Mouse (Mus musculus): Measurements from ENCODE around the gene Tube1. TPM values are rescaled to one million over a fixed set of nuclear protein-coding genes. Genes with fewer than 3 reads are reported as not detected.

Gene Tube1
- total RNA-seq (2021) (1 to 10 TPM in 1 of 2 experiments, under 1 TPM in 1; 0.60 to 1.3 TPM), polyA plus RNA-seq (2012; rRNA removed) (0.79 and 0.80 TPM in 2 replicates)
- long read RNA-seq: 0 reads

DNA sequence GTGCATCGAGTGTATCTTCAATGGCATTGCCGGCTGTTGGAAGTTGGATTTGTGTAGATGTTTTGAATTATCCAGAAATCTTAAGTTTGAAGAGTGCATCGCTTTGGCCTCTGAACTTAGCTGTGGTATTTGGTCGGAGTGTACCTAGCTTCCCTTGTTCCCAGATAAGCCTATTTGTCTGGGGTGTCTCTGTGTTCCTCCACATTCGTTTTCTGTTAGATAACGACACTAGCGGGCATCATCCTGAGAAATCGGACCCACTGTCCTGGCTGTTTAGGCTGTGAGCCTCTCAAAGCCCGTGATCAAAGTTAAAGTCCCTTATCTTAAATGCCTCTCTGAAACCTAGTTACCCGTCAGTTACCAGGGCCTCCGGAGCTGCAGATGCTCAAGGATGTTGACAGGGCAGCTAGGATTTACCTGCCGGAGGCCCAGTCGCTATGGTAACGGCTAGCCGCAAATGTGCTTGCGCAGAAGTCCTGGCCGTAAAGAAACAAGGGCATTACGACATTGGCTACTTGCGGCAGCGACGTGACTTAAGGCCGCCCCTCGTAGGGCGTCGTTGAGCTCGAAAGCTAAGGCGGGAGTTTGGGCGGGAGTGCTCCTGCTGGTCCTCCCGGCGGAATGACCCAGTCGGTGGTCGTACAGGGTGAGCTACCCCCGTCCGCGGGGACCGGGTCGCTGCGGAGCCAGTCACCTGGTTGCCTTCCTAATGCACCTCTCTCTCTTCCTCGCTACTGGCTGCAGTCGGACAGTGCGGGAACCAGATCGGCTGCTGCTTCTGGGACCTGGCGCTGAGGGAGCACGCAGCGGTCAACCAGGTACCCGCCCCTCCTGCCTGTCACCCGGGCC is at the start of gene Tube1, which contains the start of gene Fam229b:
Gene Tube1 (plus strand): TSS at position 515 of the 849 bp plus-strand sequence.
Gene Fam229b (minus strand): TSS at position 453 of the 849 bp plus-strand sequence.
- no peaks in the 10 kb centered on the region for H3K27me3 ChIP-seq (ENCODE audit: control insufficient read depth, insufficient read depth, low read length)
- H3K4me3 ChIP-seq: peak within 1 kb of the TSS; percentile 62
- no peaks in the 10 kb centered on the region; the same call in 1 of the 2 replicates for H3K4me1 ChIP-seq (ENCODE audit: control insufficient read depth, insufficient read depth, low read length)
- peak within 1 kb of the TSS; percentile 33 for H3K27ac ChIP-seq
- intact Hi-C loops (cut with DNase I): no loop called here
- H3K79me2 ChIP-seq (replicated peaks; ENCODE audit: control insufficient read depth, insufficient read depth, low read length): no peaks in the 10 kb centered on the region
- peak; percentile 86 to 89 for DNase-seq
- peak within 1 kb of the TSS; percentile 59 for H3K9ac ChIP-seq (ENCODE audit: low read depth, low read length)
- 3% methylated on average over 47 of the region's 47 CpGs for WGBS
- no peaks in the 10 kb centered on the region for H3K36me3 ChIP-seq (ENCODE audit: control insufficient read depth, insufficient read depth, low read length)
- no peak for TF ChIP-seq EP300 (IDR thresholded peaks at IDR 0.05; ENCODE audit: insufficient read depth, low read depth, low read length)
- TF ChIP-seq POLR2A (IDR thresholded peaks at IDR 0.05; ENCODE audit: insufficient read depth, low read depth, low read length): peak; percentile 49; the same call in 1 of the 2 replicates

DNA sequence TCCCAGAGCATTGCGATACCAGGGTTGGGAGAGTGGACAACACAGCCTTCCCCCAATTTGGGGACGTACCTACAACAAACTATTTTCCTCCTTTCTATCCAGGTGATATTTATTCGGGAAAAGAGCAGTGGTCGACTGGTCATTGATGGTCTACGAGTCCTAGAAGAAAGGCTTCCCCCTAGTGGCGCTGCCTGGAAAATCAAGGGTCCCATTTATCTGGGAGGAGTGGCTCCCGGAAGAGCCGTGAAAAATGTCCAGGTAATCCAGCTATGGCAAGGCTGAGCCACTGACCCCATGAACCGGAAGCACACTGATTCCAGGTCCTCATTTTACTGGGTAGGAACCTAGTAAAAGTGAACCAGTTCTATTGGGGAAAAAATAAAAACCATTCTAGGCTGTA is 36.8 kb upstream of the Tube1 start:
- Histone ChIP-seq H3K4me1 (ENCODE audit: control insufficient read depth, insufficient read depth, low read length) (no peaks in the 10 kb centered on the region), H3K4me3 (no peak overlapping the region), H3K27me3 (ENCODE audit: control insufficient read depth, insufficient read depth, low read length) (no peaks in the 10 kb centered on the region), H3K79me2 (replicated peaks; ENCODE audit: control insufficient read depth, insufficient read depth, low read length) (no peaks in the 10 kb centered on the region), H3K9ac (ENCODE audit: low read depth, low read length) (no peak overlapping the region), H3K36me3 (ENCODE audit: control insufficient read depth, insufficient read depth, low read length) (peaks cover 8% of the 10 kb centered on the region), H3K27ac (no peak overlapping the region)
- intact Hi-C loops (cut with DNase I): no loop called here
- DNase-seq: peak in 1 of 2 experiments; percentile 44
- 74% methylated on average over 9 of the region's 9 CpGs for WGBS
- TF ChIP-seq POLR2A (IDR thresholded peaks at IDR 0.05; ENCODE audit: insufficient read depth, low read depth, low read length) (no peak), CTCF (IDR thresholded peaks at IDR 0.05) (peak; percentile 72), EP300 (IDR thresholded peaks at IDR 0.05; ENCODE audit: insufficient read depth, low read depth, low read length) (no peak)

DNA sequence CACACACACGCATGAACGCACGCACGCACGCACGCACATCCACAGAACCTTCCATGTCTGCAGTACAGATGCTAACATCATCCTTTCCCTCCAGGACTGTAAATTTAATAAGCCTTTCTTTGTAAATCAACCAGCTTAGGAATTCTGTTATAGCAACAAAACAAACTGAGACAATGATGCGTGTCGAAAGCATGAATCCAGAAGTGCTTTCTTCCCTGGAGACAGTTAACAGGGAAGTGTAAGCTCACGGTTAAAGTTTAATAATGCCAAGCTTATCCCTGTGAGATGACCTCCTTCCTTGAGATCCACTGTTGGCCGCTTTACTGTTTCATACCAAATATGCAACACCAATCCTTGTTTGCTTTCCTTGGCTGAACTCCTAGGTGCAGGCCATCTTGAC is 35.0 kb upstream of the Tube1 start:
- no peak for DNase-seq
- WGBS: 93% methylated on average over 10 of the region's 10 CpGs
- Histone ChIP-seq H3K27ac (no peak overlapping the region), H3K9ac (ENCODE audit: low read depth, low read length) (no peak overlapping the region), H3K79me2 (replicated peaks; ENCODE audit: control insufficient read depth, insufficient read depth, low read length) (no peaks in the 10 kb centered on the region), H3K36me3 (ENCODE audit: control insufficient read depth, insufficient read depth, low read length) (peaks cover 6% of the 10 kb centered on the region), H3K27me3 (ENCODE audit: control insufficient read depth, insufficient read depth, low read length) (no peaks in the 10 kb centered on the region), H3K4me1 (ENCODE audit: control insufficient read depth, insufficient read depth, low read length) (no peaks in the 10 kb centered on the region), H3K4me3 (no peak overlapping the region)
- TF ChIP-seq CTCF (IDR thresholded peaks at IDR 0.05) (no peak), POLR2A (IDR thresholded peaks at IDR 0.05; ENCODE audit: insufficient read depth, low read depth, low read length) (no peak), EP300 (IDR thresholded peaks at IDR 0.05; ENCODE audit: insufficient read depth, low read depth, low read length) (no peak)
- intact Hi-C loops (cut with DNase I): no loop called here

DNA sequence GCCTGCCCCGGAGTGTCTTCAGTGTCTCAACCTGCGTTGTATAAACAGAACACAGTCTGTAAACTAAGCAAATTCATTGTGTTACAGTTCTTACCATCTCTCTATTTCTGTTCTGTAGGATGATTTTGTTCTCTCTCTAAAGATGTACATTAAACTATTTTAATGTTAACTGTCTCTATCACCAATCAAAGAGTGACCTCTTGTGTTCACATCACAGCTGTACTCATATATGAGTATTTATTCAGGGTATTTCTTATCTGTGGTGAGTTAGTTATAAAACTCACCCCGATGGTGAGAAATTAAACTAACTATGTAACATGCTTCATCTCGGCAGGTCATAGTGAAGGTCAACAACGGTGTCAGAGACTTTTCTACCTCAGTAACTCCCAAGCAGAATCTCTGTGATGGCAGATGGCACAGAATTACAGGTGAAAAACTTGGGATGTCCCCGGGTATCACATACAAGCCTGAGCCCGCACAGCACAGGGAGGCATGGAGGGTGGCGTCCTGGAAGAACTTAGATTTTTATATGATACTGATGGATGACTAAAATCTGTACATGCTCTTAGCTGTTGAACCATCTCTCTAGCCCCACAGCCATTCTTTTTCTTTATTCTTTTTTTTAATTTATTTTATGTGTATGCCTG is 28.9 kb upstream of the Tube1 start:
- TF ChIP-seq CTCF (IDR thresholded peaks at IDR 0.05) (no peak), EP300 (IDR thresholded peaks at IDR 0.05; ENCODE audit: insufficient read depth, low read depth, low read length) (no peak), POLR2A (IDR thresholded peaks at IDR 0.05; ENCODE audit: insufficient read depth, low read depth, low read length) (no peak)
- Histone ChIP-seq H3K79me2 (replicated peaks; ENCODE audit: control insufficient read depth, insufficient read depth, low read length) (no peaks in the 10 kb centered on the region), H3K4me3 (no peak overlapping the region), H3K4me1 (ENCODE audit: control insufficient read depth, insufficient read depth, low read length) (no peaks in the 10 kb centered on the region), H3K27me3 (ENCODE audit: control insufficient read depth, insufficient read depth, low read length) (no peaks in the 10 kb centered on the region), H3K27ac (no peak overlapping the region), H3K9ac (ENCODE audit: low read depth, low read length) (no peak overlapping the region), H3K36me3 (ENCODE audit: control insufficient read depth, insufficient read depth, low read length) (peaks cover 6% of the 10 kb centered on the region)
- intact Hi-C loops (cut with DNase I): no loop called here
- WGBS: 95% methylated on average over 8 of the region's 8 CpGs
- DNase-seq: no peak

DNA sequence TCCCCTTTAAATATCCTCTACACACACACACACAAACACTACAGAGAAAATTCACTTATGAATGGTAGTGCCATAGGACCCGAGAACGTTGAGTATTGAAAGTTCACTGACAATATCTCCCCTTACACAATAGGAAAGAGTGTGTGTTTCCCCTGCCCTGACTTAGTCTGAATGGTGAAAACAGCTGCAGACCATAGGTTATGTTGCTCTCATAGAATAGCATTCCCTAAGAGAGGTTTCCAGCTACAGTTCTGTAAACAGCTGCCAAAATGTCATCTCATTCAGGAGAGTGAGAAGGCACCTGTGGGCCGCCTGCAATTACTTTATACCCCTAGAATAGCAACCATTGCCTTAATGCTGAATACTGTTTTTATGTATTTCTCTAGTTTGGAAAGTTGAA is 27.4 kb upstream of the Tube1 start:
- H3K36me3 ChIP-seq (ENCODE audit: control insufficient read depth, insufficient read depth, low read length): peaks cover 6% of the 10 kb centered on the region
- no peak for TF ChIP-seq EP300 (IDR thresholded peaks at IDR 0.05; ENCODE audit: insufficient read depth, low read depth, low read length)
- no peak for TF ChIP-seq CTCF (IDR thresholded peaks at IDR 0.05)
- TF ChIP-seq POLR2A (IDR thresholded peaks at IDR 0.05; ENCODE audit: insufficient read depth, low read depth, low read length): no peak
- 73% methylated on average over 3 of the region's 3 CpGs for WGBS
- H3K79me2 ChIP-seq (replicated peaks; ENCODE audit: control insufficient read depth, insufficient read depth, low read length): no peaks in the 10 kb centered on the region
- intact Hi-C loops (cut with DNase I): no loop called here
- H3K27me3 ChIP-seq (ENCODE audit: control insufficient read depth, insufficient read depth, low read length): no peaks in the 10 kb centered on the region
- no peak overlapping the region for H3K9ac ChIP-seq (ENCODE audit: low read depth, low read length)
- no peak for DNase-seq
- H3K4me1 ChIP-seq (ENCODE audit: control insufficient read depth, insufficient read depth, low read length): no peaks in the 10 kb centered on the region
- no peak overlapping the region for H3K4me3 ChIP-seq
- no peak overlapping the region for H3K27ac ChIP-seq

Measured in heart, adult 2 months (tissue).